Mouse (Mus musculus) cerebellum, adult 8-10 months (tissue): ENCODE measurements around the gene Ift46.
"Not testable (repeated sequence)": the region's sequence is repeated elsewhere in the genome, so short reads cannot be mapped to it uniquely, and the experiment has no call there.

ENCODE experiments used
- DNase-seq: peaks from one replicate; pipeline ENCODE4 v3.0.0; 2022

Ift46 gene

GRCm38 (mm10) chr9:44736301-44736700, 31.4 kb upstream of the Ift46 start:
- DNase-seq: no peak

GRCm38 (mm10) chr9:44737240-44737949, 30.3 kb upstream of the Ift46 start:
- DNase-seq: no peak

GRCm38 (mm10) chr9:44740663-44741192, 27.0 kb upstream of the Ift46 start:
- DNase-seq: no peak

GRCm38 (mm10) chr9:44745371-44745770, 22.3 kb upstream of the Ift46 start:
- DNase-seq: no peak

- DNase-seq: no peak
Measured at GRCm38 (mm10) chr9:44746666-44747065, 21.0 kb upstream of the Ift46 start.

- no peak for DNase-seq
Measured at GRCm38 (mm10) chr9:44747341-44747740, 20.4 kb upstream of the Ift46 start.

GRCm38 (mm10) chr9:44748473-44748872, 19.2 kb upstream of the Ift46 start:
- no peak for DNase-seq

GRCm38 (mm10) chr9:44760873-44761272, 6.8 kb upstream of the Ift46 start:
- no peak for DNase-seq

- DNase-seq: not testable (repeated sequence)
Measured at GRCm38 (mm10) chr9:44768029-44768394, 304 bp downstream of the Ift46 start.

GRCm38 (mm10) chr9:44771376-44771775, 3.7 kb downstream of the Ift46 start:
- no peak for DNase-seq

- no peak for DNase-seq
Measured at GRCm38 (mm10) chr9:44772392-44772749, 4.7 kb downstream of the Ift46 start.

GRCm38 (mm10) chr9:44772750-44773651, 5.3 kb downstream of the Ift46 start:
- peak; percentile 91 for DNase-seq

- no peak for DNase-seq
Measured at GRCm38 (mm10) chr9:44792842-44793241, 25.1 kb downstream of the Ift46 start.

- DNase-seq: peak; percentile 46
Measured at GRCm38 (mm10) chr9:44798298-44798697, 30.6 kb downstream of the Ift46 start.

GRCm38 (mm10) chr9:44799102-44799957, 31.6 kb downstream of the Ift46 start, which contains the start of gene Tmem25:
Gene Tmem25, minus strand, starts transcription at chr9:44799307.
- peak; percentile 90 for DNase-seq

- DNase-seq: no peak
Measured at GRCm38 (mm10) chr9:44799958-44800324, 32.2 kb downstream of the Ift46 start.

- no peak for DNase-seq
Measured at GRCm38 (mm10) chr9:44801669-44802068, 34.0 kb downstream of the Ift46 start.

- no peak for DNase-seq
Measured at GRCm38 (mm10) chr9:44802808-44803450, 35.2 kb downstream of the Ift46 start, which contains the start of gene Ttc36. Gene Ttc36, minus strand, starts transcription at chr9:44803072.

- DNase-seq: no peak
Measured at GRCm38 (mm10) chr9:44804678-44805077, 37.0 kb downstream of the Ift46 start.

- no peak for DNase-seq
Measured at GRCm38 (mm10) chr9:44805536-44805935, 37.8 kb downstream of the Ift46 start.

GRCm38 (mm10) chr9:44807141-44807540, 39.4 kb downstream of the Ift46 start:
- DNase-seq: no peak

- no peak for DNase-seq
Measured at GRCm38 (mm10) chr9:44807778-44808177, 40.1 kb downstream of the Ift46 start.
